ENCODE assay signal across 17 mouse cellular contexts in the genomic region with DNA sequence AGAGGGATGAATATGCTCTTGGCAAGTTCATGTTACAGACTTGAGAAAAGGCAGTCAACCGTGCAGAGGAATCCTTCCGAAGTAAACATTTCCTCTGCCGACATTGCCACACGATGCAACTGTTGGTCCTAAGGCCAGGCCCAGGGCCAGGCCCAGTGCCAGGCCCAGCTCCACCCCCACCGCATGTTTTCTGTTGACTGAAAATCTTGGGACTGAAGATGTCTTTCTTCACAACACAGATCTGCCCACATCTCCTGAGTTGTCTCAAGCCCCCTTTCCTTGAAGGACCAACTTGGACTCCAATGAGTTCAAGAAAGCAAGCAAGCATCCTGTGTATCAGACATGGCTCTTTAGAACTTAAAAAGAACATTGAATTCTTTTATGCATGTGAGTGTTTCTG.
"Had no signal": no experiment of that assay in that cellular context is flagged by ENCODE, and none has a peak within 500 bp of the region (broad histone marks: within the 10 kb centered on the region; RNA-seq: fewer than 3 reads in every experiment).

No protein-coding gene starts in this region.

- H3K4me1 ChIP-seq: megakaryocyte, embryonic 14.5 days; midbrain, embryonic 13.5 days; midbrain, embryonic 15.5 days; stomach, embryonic 15.5 days had no signal

- H3K4me2 ChIP-seq: lung, embryonic 15.5 days; midbrain, embryonic 11.5 days; midbrain, embryonic 13.5 days; midbrain, embryonic 15.5 days; neural tube, embryonic 13.5 days; stomach, embryonic 15.5 days had no signal

- ATAC-seq: lung, postnatal 0 days; midbrain, embryonic 13.5 days; midbrain, embryonic 15.5 days had no signal

- H3K36me3 ChIP-seq: lung, embryonic 15.5 days; midbrain, embryonic 15.5 days; stomach, embryonic 15.5 days had no signal

- H3K27ac ChIP-seq: lung, embryonic 15.5 days; macrophage; midbrain, embryonic 13.5 days; midbrain, embryonic 15.5 days; neural tube, embryonic 13.5 days; stomach, embryonic 15.5 days; stomach, postnatal 0 days had no signal

- H3K9me3 ChIP-seq: lung, embryonic 15.5 days; midbrain, embryonic 13.5 days; midbrain, embryonic 15.5 days; neural tube, embryonic 13.5 days; stomach, embryonic 15.5 days had no signal

- H3K27me3 ChIP-seq: lung, embryonic 15.5 days; midbrain, embryonic 13.5 days; midbrain, embryonic 15.5 days; neural tube, embryonic 13.5 days; stomach, embryonic 15.5 days had no signal

- H3K9ac ChIP-seq: lung, embryonic 15.5 days; midbrain, embryonic 13.5 days; midbrain, embryonic 15.5 days; neural tube, embryonic 13.5 days; stomach, embryonic 15.5 days had no signal

- DNase-seq: lung, adult 2 months; lung, postnatal 14 days; lung, postnatal 36 days; right cerebral cortex, postnatal 14 days; thymus, adult 2 months; thymus, postnatal 25 days; thymus, postnatal 4 days had no signal

- H3K4me3 ChIP-seq: lung, embryonic 15.5 days; megakaryocyte, embryonic 14.5 days; midbrain, embryonic 13.5 days; midbrain, embryonic 15.5 days; neural tube, embryonic 13.5 days; stomach, embryonic 15.5 days had no signal
